Mouse (Mus musculus) ovary, adult 18-20 months (tissue): ENCODE data around the gene Coq9.

Experiments used
- DNase-seq: peaks from one replicate; pipeline ENCODE4 v3.0.0; 2022; ENCODE audit warnings: low spot score, mixed read lengths

The Coq9 gene

GRCm38 (mm10) chr8:94870474-94871107 lies 32.5 kb downstream of the Coq9 start:
- no peak for DNase-seq

DNA sequence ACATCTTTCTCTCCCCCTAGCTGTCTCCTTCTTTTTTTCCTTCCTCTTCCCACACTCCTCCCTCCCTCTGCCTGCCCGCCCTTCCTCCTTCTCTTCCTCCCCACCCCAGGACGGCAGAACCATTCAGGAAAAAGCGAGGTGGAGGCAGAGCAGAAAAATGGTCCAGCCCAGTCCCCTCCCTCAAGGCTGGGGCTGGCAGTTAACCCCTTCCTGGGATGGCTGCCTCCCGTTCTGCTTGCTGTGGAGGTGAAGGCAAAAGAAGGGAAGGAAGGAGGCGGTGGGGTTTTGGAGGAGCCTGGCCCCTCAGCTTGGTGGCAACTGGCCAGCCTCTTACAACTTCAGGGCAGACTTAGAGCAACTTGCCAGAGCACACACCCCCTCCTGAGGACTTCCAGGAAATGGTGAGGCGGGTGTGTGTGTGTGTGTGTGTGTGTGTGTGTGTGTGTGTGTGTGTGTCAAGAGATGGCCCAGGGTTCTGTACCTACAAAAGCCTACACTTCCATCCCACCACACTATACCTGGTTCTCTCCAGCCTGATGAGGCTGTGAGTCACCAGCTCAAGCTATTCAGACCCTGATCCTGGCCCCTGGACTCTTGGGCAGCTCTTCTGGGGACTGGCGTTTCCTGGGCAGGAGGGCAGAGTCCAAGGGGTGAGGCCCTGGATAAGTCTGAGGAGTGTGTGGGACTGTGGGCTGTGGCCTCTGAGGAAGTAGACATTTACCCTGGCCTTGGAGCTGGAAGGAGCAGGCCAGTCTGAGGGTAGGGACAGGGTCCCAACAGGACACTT lies 33.2 kb downstream of the Coq9 start:
- DNase-seq = peak; percentile 45

DNA sequence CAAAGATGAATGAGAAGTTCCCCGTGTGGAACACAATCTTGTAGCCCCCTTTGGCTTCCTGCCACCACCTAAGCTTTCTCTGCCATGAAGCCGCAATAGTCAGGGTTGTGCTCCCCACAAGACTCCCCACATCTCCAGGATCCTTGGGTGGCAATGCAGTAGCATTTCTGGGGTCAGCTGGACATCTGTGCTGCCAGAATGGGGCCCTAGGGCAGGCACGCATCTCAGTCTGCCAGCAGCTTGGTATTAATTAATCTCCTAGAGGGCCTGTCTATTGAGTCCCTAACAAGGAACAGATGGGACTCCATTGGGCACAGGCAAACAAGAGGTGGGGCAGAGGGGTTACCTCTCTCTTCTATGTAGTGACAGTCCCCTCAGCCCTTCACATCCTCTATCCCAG lies 34.0 kb downstream of the Coq9 start:
- no peak for DNase-seq

- DNase-seq = no peak
Measured at GRCm38 (mm10) chr8:94872576-94872975, 34.5 kb downstream of the Coq9 start.

DNA sequence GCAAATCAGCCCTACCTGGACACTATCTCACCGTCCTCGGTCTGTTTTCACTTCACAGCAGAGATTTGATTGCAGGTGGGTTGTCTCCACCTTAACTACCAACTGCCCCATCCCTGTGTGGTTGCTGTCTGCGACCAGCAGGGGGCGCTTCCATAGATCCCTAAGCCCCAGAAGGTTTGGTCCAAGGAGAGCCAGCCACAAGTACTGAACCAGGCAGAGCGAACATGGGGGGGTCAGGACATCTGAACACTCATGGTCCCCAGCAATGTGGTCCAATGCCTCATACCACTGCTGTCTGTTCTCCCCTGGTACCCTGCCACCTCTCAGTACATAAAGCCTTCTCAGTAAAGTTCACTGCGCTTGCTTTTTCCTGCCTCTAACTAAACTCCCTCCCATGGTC lies 36.2 kb downstream of the Coq9 start:
- DNase-seq = no peak

DNA sequence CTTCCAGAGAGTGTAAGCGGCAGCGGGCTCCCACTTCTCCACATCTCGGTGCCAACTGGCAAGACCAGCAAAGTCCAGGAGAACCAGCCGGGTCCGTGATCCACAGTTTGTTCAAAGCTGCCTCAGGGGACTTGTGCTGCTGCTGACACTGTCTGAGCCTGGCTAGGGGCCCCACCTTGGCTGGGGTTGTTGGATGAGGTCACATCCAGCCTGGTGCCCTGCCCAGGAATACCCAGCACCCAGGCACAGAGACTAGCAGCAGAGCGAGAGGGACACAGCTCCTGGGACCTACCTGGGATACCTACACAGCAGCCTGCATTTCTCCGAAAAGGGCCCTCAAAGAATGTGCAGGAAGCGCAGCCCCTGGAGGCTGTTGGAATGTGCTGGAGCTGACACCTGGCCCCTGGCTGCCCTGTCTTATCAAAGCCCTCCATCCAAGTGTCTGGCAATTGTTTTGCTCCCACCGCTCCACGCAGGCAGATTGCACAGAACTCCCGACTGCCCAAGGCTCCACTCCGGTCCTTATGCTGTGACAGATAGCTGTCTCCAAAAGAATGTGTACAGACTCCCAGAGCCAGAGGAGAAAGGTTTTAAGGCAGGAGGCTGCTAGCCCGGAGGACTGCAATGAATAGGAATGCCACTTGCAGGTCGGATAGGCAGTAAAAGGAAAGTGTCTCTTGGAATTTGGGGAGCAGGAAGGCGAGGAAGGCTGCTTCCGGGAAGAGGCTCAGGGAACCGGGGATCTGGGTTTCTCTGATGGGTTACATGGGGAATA lies 37.2 kb downstream of the Coq9 start:
- DNase-seq = no peak

DNA sequence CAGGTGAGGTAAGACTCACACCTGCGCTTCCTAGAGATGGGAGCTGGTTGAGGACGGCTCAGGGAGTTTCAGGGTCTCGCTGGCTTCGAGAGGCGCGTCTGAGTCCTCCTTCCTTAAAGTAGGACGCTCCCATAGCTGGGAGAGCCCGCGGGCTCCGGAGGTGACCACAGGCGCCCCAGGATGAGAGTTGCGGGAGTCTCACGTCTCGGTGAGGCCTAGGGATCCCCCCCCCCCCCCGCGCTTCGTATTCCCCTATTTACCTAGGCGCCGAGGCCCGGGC lies 37.7 kb downstream of the Coq9 start:
- DNase-seq = no peak

- peak; percentile 82 for DNase-seq
Measured at GRCm38 (mm10) chr8:94876197-94876730, 38.1 kb downstream of the Coq9 start, which contains the start of gene Dok4. Gene Dok4, minus strand, starts transcription at chr8:94876330.

- DNase-seq = no peak
Measured at GRCm38 (mm10) chr8:94876820-94877219, 38.7 kb downstream of the Coq9 start.

GRCm38 (mm10) chr8:94880742-94881141 lies 42.6 kb downstream of the Coq9 start:
- DNase-seq = no peak

- DNase-seq = no peak
Measured at GRCm38 (mm10) chr8:94888383-94889036, 50.4 kb downstream of the Coq9 start.

DNA sequence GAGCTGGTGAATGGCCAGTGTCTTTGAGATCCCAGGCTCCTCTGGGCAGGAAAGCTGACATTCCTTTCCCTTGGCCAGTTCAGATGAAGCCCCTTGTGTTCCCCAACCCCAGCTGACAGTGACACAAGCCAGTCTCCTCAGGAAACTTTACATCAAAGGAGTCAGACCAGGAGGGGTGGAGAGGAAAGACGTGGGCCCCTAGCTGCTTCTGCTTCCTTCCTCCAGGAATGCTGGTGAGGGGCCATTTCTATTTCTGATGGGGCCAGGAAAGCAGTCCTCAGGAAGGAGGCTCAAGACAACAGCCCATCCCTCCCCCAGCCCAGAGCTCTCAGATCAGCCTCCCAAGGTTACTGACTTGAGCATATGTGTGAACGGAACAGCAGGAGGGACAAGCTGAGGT lies 54.8 kb downstream of the Coq9 start:
- no peak for DNase-seq

GRCm38 (mm10) chr8:94899262-94899661 lies 61.1 kb downstream of the Coq9 start:
- no peak for DNase-seq

- no peak for DNase-seq
Measured at GRCm38 (mm10) chr8:94900617-94901016, 62.5 kb downstream of the Coq9 start.

DNA sequence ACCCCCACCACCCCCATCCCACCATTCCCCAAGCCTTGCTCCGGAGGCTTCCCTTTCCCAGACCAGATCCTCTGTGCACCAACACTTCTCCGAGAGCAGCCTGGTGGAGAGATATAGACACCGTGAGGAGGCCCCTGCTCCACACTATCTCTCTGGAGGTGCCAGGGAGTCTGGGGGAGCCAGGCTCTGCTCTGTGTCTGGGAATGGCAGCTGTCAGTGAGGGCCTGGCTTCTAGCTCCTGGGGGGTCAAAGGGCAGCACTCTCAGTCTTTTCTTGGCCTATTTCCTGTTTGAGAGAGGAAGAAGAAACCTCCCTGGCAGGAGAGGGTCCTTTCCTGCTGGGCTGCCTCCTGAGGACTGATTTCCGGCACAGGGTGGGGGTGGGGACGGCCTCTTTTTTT lies 62.9 kb downstream of the Coq9 start:
- DNase-seq = no peak

- no peak for DNase-seq
Measured at GRCm38 (mm10) chr8:94903709-94904108, 65.6 kb downstream of the Coq9 start.
